In the genomic region with DNA sequence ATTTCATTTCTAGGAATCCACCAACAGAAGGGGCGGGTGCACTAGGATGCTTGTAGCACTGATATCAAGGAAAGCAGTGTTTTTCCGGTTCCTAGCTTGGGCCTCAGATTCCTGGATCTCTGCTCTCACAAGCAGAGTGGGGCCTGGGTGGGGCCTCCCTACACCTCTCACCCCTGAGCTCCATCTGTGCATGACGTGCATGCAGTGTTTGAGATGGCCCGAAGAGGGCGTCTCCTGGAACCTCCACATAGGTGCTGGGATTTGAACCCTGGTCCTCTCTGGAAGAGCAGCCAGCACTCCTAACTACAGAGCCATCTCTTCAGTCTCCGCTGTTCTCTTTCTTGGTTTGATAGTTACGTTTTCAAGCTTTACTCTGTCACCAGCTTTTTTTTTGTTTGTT, we compare ENCODE assay signal across 25 mouse cellular contexts. TPM values are rescaled to one million over a fixed set of nuclear protein-coding genes. Genes with fewer than 3 reads are reported as not detected.
A peak's percentile ranks its signal among the peaks of the same experiment; 100 is the strongest.
DNase-seq lines count a peak whose midpoint lies in the region; ATAC-seq and TF ChIP-seq lines count a peak whose summit lies in the region.
"Had no signal": no experiment of that assay in that cellular context is flagged by ENCODE, and none has a peak within 500 bp of the region (broad histone marks: within the 10 kb centered on the region; RNA-seq: fewer than 3 reads in every experiment).

No protein-coding gene starts in this region.

- TF ChIP-seq CTCF in MEL (IDR thresholded peaks at IDR 0.05 in 2 of 3, conservative IDR thresholded peaks at IDR 0.05 in 1 of 3; ENCODE audit: control insufficient read depth in 1 of 3, insufficient read depth in 1 of 3, low read depth in 2 of 3, low read length in 3 of 3, poor library complexity in 1 of 3, severe bottlenecking in 1 of 3): peak in 2 of 3 experiments; percentile 30 to 32; a peak in 4 of 6 replicates

- peaks cover 0 to 3% of the 10 kb centered on the region in 2 experiments; a peak in 2 of 4 replicates for H3K27me3 ChIP-seq in MEL (ENCODE audit: control insufficient read depth in 1 of 2, insufficient read depth in 2 of 2, low read length in 2 of 2)
- no peaks in the 10 kb centered on the region for H3K27me3 ChIP-seq in midbrain, embryonic 13.5 days
- H3K27me3 ChIP-seq: liver, embryonic 15.5 days had no signal

- H3K4me1 ChIP-seq in MEL (ENCODE audit: control insufficient read depth in 1 of 2, insufficient read depth in 2 of 2, low read length in 2 of 2): no peaks in the 10 kb centered on the region
- H3K4me1 ChIP-seq in midbrain, embryonic 13.5 days (replicated peaks): no peaks in the 10 kb centered on the region
- H3K4me1 ChIP-seq: liver, embryonic 15.5 days had no signal

- 94% methylated on average over 7 of the region's 7 CpGs for WGBS in midbrain, embryonic 13.5 days

- H3K9me3 ChIP-seq in MEL (replicated peaks; ENCODE audit: insufficient read depth, low read length): no peaks in the 10 kb centered on the region
- H3K9me3 ChIP-seq in midbrain, embryonic 13.5 days: no peaks in the 10 kb centered on the region
- H3K9me3 ChIP-seq: forebrain, embryonic 10.5 days; heart, embryonic 12.5 days; liver, embryonic 15.5 days; lung, embryonic 15.5 days; megakaryocyte, embryonic 14.5 days had no signal

- H3K36me3 ChIP-seq in MEL (ENCODE audit: control insufficient read depth in 1 of 2, insufficient read depth in 2 of 2, low read length in 2 of 2): no peaks in the 10 kb centered on the region
- no peaks in the 10 kb centered on the region for H3K36me3 ChIP-seq in midbrain, embryonic 13.5 days
- H3K36me3 ChIP-seq: forebrain, embryonic 10.5 days; heart, embryonic 12.5 days; liver, embryonic 15.5 days; lung, embryonic 15.5 days had no signal

- TF ChIP-seq POLR2A in MEL (IDR thresholded peaks at IDR 0.05; ENCODE audit: control insufficient read depth in 1 of 2, insufficient read depth in 1 of 2, low read depth in 1 of 2, low read length in 2 of 2, poor library complexity in 1 of 2): no peak

- no peak; the same call in 1 of the 2 replicates for TF ChIP-seq RAD21 in MEL (IDR thresholded peaks at IDR 0.05; ENCODE audit: low read depth, low read length)

- no peak overlapping the region for H3K4me2 ChIP-seq in midbrain, embryonic 13.5 days (replicated peaks)
- H3K4me2 ChIP-seq: heart, embryonic 12.5 days; liver, embryonic 15.5 days; lung, embryonic 15.5 days had no signal

- H3K79me2 ChIP-seq in MEL (ENCODE audit: control insufficient read depth, insufficient read depth, low read length, poor library complexity): no peaks in the 10 kb centered on the region

- peak; percentile 19 for DNase-seq in MEL (ENCODE audit: low read depth, low spot score)
- DNase-seq in thymus, adult 18-20 months: peak; percentile 53 to 70
- DNase-seq in thymus, postnatal 36 days: peak; percentile 70 to 80
- DNase-seq in adrenal gland, postnatal 25 days: no peak
- DNase-seq in spleen, adult 12 weeks (ENCODE audit: low spot score): no peak
- DNase-seq: cerebellum, adult 11 months; cerebellum, postnatal 10 days; forebrain, postnatal 0 days; gastrocnemius, postnatal 25 days; heart, adult 18-20 months; heart, postnatal 14 days; kidney, adult 9 months; kidney, postnatal 25 days; lung, postnatal 36 days; midbrain, embryonic 14.5 days; spleen, adult 18-20 months had no signal

- H3K4me3 ChIP-seq in MEL (ENCODE audit: control insufficient read depth in 1 of 2, insufficient read depth in 1 of 2, low read depth in 2 of 2, low read length in 2 of 2): no peak overlapping the region
- H3K4me3 ChIP-seq in midbrain, embryonic 13.5 days (replicated peaks): no peak overlapping the region
- H3K4me3 ChIP-seq: forebrain, embryonic 10.5 days; heart, embryonic 12.5 days; liver, embryonic 15.5 days; lung, embryonic 15.5 days; megakaryocyte, embryonic 14.5 days had no signal

- no peak for TF ChIP-seq EP300 in MEL (IDR thresholded peaks at IDR 0.05; ENCODE audit: low read depth in 1 of 2, low read length in 2 of 2)

- no peak overlapping the region for H3K9ac ChIP-seq in MEL (ENCODE audit: control insufficient read depth, low read depth, low read length, poor library complexity, severe bottlenecking)
- H3K9ac ChIP-seq in midbrain, embryonic 13.5 days (replicated peaks): no peak overlapping the region
- H3K9ac ChIP-seq: forebrain, postnatal 0 days; heart, embryonic 12.5 days; liver, embryonic 15.5 days; lung, embryonic 15.5 days had no signal

- peak; percentile 35 for ATAC-seq in CD4-positive, CD25-positive, alpha-beta regulatory T cell, adult 4 months
- ATAC-seq in midbrain, embryonic 13.5 days: no peak
- ATAC-seq: forebrain, postnatal 0 days had no signal

- H3K27ac ChIP-seq in MEL (ENCODE audit: control insufficient read depth, low read depth, low read length): no peak overlapping the region
- no peak overlapping the region for H3K27ac ChIP-seq in midbrain, embryonic 13.5 days
- H3K27ac ChIP-seq: forebrain, embryonic 10.5 days; liver, embryonic 15.5 days; lung, embryonic 15.5 days had no signal

TF ChIP-seq in MEL, 35 proteins besides CTCF, POLR2A, EP300 and RAD21:
- TF ChIP-seq POLR2AphosphoS2 (IDR thresholded peaks at IDR 0.05; ENCODE audit: low read length) (no peak), NRF1 (IDR thresholded peaks at IDR 0.05; ENCODE audit: insufficient read depth, low read depth, low read length, poor library complexity, severe bottlenecking) (no peak)

RNA-seq across cellular contexts. Expression of gene Colq, which starts 36.1 kb away (rescaled TPM):
- polyA plus RNA-seq in CD4-positive, CD25-positive, alpha-beta regulatory T cell, adult 4 months (2017; shearing (Covaris generic)): 1 to 10 TPM; 5.6 to 8.5 TPM
- total RNA-seq in MEL (2012; rRNA removed): not detected in 2 replicates
- polyA plus RNA-seq in MEL (2012; ENCODE audit: insufficient read depth in 1 of 2, insufficient read length in 2 of 2, low read depth in 1 of 2, low replicate concordance in 2 of 2, missing spikeins in 1 of 2): not detected
- not detected in 2 replicates for total RNA-seq in adrenal gland, postnatal 25 days (2021)
- polyA plus RNA-seq in midbrain, embryonic 13.5 days (2015; fragmentation: Nextera tagmentation; extraction: Ambion mirVana): not detected in 2 replicates
- total RNA-seq: adrenal gland, adult 18-20 months had no signal
- polyA plus RNA-seq: hindbrain, embryonic 11.5 days; midbrain, embryonic 14.5 days had no signal

Comparison
In these comparisons a context has a peak if more than half of its experiments do, and no peak if none do; other contexts are left out.
1. DNase-seq: peak in MEL (single experiment), thymus, adult 18-20 months (2 of 2) and thymus, postnatal 36 days (2 of 2); none in adrenal gland, postnatal 25 days (single experiment) and spleen, adult 12 weeks (single experiment).